Mouse (Mus musculus): ENCODE measurements around the gene Ralgps1.

Gene Ralgps1

GRCm38 (mm10) chr2:33361139-33361716 is 10.1 kb downstream of the Ralgps1 start:
- no peak for DNase-seq (ENCODE audit: low spot score in 2 of 2)

- DNase-seq (ENCODE audit: low spot score in 2 of 2) = no peak
Measured at GRCm38 (mm10) chr2:33360564-33360963, 10.7 kb downstream of the Ralgps1 start.

- DNase-seq (ENCODE audit: low spot score in 2 of 2) = no peak
Measured at GRCm38 (mm10) chr2:33359184-33359583, 12.1 kb downstream of the Ralgps1 start.

GRCm38 (mm10) chr2:33357250-33357838 is 13.9 kb downstream of the Ralgps1 start:
- no peak for DNase-seq (ENCODE audit: low spot score in 2 of 2)

- peak; percentile 69 to 73 for DNase-seq (ENCODE audit: low spot score in 2 of 2)
Measured at GRCm38 (mm10) chr2:33355558-33355957, 15.7 kb downstream of the Ralgps1 start.

- DNase-seq (ENCODE audit: low spot score in 2 of 2) = no peak
Measured at GRCm38 (mm10) chr2:33353432-33353831, 17.9 kb downstream of the Ralgps1 start.

GRCm38 (mm10) chr2:33351449-33351848 is 19.8 kb downstream of the Ralgps1 start:
- DNase-seq (ENCODE audit: low spot score in 2 of 2) = no peak

GRCm38 (mm10) chr2:33350921-33351320 is 20.4 kb downstream of the Ralgps1 start:
- DNase-seq (ENCODE audit: low spot score in 2 of 2) = no peak

- no peak for DNase-seq (ENCODE audit: low spot score in 2 of 2)
Measured at GRCm38 (mm10) chr2:33349581-33349980, 21.7 kb downstream of the Ralgps1 start.

- peak in 1 of 2 experiments; percentile 69 for DNase-seq (ENCODE audit: low spot score in 2 of 2)
Measured at GRCm38 (mm10) chr2:33349081-33349480, 22.2 kb downstream of the Ralgps1 start.

- DNase-seq (ENCODE audit: low spot score in 2 of 2) = no peak
Measured at GRCm38 (mm10) chr2:33348260-33348659, 23.0 kb downstream of the Ralgps1 start.

- DNase-seq (ENCODE audit: low spot score in 2 of 2) = no peak
Measured at GRCm38 (mm10) chr2:33347607-33348006, 23.7 kb downstream of the Ralgps1 start.

- no peak for DNase-seq (ENCODE audit: low spot score in 2 of 2)
Measured at GRCm38 (mm10) chr2:33346749-33347148, 24.5 kb downstream of the Ralgps1 start.

- no peak for DNase-seq (ENCODE audit: low spot score in 2 of 2)
Measured at GRCm38 (mm10) chr2:33345956-33346355, 25.3 kb downstream of the Ralgps1 start.

GRCm38 (mm10) chr2:33345475-33345874 is 25.8 kb downstream of the Ralgps1 start:
- no peak for DNase-seq (ENCODE audit: low spot score in 2 of 2)

- DNase-seq (ENCODE audit: low spot score in 2 of 2) = no peak
Measured at GRCm38 (mm10) chr2:33343413-33343812, 27.9 kb downstream of the Ralgps1 start.

- DNase-seq (ENCODE audit: low spot score in 2 of 2) = no peak
Measured at GRCm38 (mm10) chr2:33342148-33342547, 29.1 kb downstream of the Ralgps1 start.

- DNase-seq (ENCODE audit: low spot score in 2 of 2) = no peak
Measured at GRCm38 (mm10) chr2:33335789-33336188, 35.5 kb downstream of the Ralgps1 start.

- no peak for DNase-seq (ENCODE audit: low spot score in 2 of 2)
Measured at GRCm38 (mm10) chr2:33329622-33330021, 41.7 kb downstream of the Ralgps1 start.

- DNase-seq (ENCODE audit: low spot score in 2 of 2) = no peak
Measured at GRCm38 (mm10) chr2:33328941-33329340, 42.3 kb downstream of the Ralgps1 start.

- DNase-seq (ENCODE audit: low spot score in 2 of 2) = no peak
Measured at GRCm38 (mm10) chr2:33325359-33325758, 45.9 kb downstream of the Ralgps1 start.

- DNase-seq (ENCODE audit: low spot score in 2 of 2) = no peak
Measured at GRCm38 (mm10) chr2:33323799-33324595, 47.3 kb downstream of the Ralgps1 start.

Data from frontal cortex, postnatal 14 days (tissue).